Comparison of ENCODE assay signal across 9 mouse cellular contexts in genomic region chr3:95224295-95224694, GRCm38 (mm10). TPM values are rescaled to one million over a fixed set of nuclear protein-coding genes. Genes with fewer than 3 reads are reported as not detected.
A peak's percentile ranks its signal among the peaks of the same experiment; 100 is the strongest.
DNase-seq lines count a peak whose midpoint lies in the region; ATAC-seq lines count a peak whose summit lies in the region.
"Had no signal": no experiment of that assay in that cellular context is flagged by ENCODE, and none has a peak within 500 bp of the region (broad histone marks: within the 10 kb centered on the region; RNA-seq: fewer than 3 reads in every experiment).

No protein-coding gene starts in this region.

- no peak overlapping the region for H3K27ac ChIP-seq in embryonic facial prominence, embryonic 10.5 days (replicated peaks)
- H3K27ac ChIP-seq in heart, embryonic 10.5 days = no peak overlapping the region
- H3K27ac ChIP-seq: limb, embryonic 13.5 days had no signal

- peak overlapping the region; percentile 19; the same call in 1 of the 2 replicates for H3K4me3 ChIP-seq in embryonic facial prominence, embryonic 10.5 days
- H3K4me3 ChIP-seq in heart, embryonic 10.5 days = no peak overlapping the region
- H3K4me3 ChIP-seq: limb, embryonic 13.5 days had no signal

- peaks cover 68% of the 10 kb centered on the region for H3K36me3 ChIP-seq in embryonic facial prominence, embryonic 10.5 days (replicated peaks)
- H3K36me3 ChIP-seq in heart, embryonic 10.5 days = peaks cover 65% of the 10 kb centered on the region

- no peak for ATAC-seq in megakaryocyte-erythroid progenitor cell, adult 5-6 weeks (replicated peaks; ENCODE audit: low FRiP score, low TSS enrichment, poor library complexity, severe bottlenecking)

- DNase-seq in cerebellum, adult 9-11 months = peak; percentile 45
- no peak for DNase-seq in cerebellum, postnatal 36 days
- peak; percentile 70 for DNase-seq in 3T3-L1 (ENCODE audit: low read depth, low spot score)
- DNase-seq in embryonic facial prominence, embryonic 10.5 days (ENCODE audit: low spot score) = peak; percentile 60
- DNase-seq in kidney, postnatal 10 days = peak; percentile 55
- DNase-seq in ovary, adult 18-20 months (ENCODE audit: low spot score) = no peak
- no peak for DNase-seq in heart, embryonic 10.5 days (ENCODE audit: low spot score)

- no peaks in the 10 kb centered on the region for H3K27me3 ChIP-seq in embryonic facial prominence, embryonic 10.5 days (replicated peaks; ENCODE audit: low read depth, poor library complexity, severe bottlenecking)
- H3K27me3 ChIP-seq in heart, embryonic 10.5 days (ENCODE audit: insufficient read depth, poor library complexity, severe bottlenecking) = no peaks in the 10 kb centered on the region
- H3K27me3 ChIP-seq: limb, embryonic 13.5 days had no signal

- 35% methylated on average over 6 of the region's 6 CpGs for WGBS in embryonic facial prominence, embryonic 10.5 days
- 35% methylated on average over 6 of the region's 6 CpGs for WGBS in heart, embryonic 10.5 days

- no peaks in the 10 kb centered on the region; the same call in 1 of the 2 replicates for H3K9me3 ChIP-seq in embryonic facial prominence, embryonic 10.5 days
- no peaks in the 10 kb centered on the region for H3K9me3 ChIP-seq in heart, embryonic 10.5 days
- H3K9me3 ChIP-seq: limb, embryonic 13.5 days had no signal

- H3K4me1 ChIP-seq in embryonic facial prominence, embryonic 10.5 days = peaks cover 28% of the 10 kb centered on the region
- H3K4me1 ChIP-seq in heart, embryonic 10.5 days = peaks cover 13% of the 10 kb centered on the region

RNA-seq across cellular contexts. Expression of gene Cdc42se1, which starts 4.2 kb away (rescaled TPM):
- polyA plus RNA-seq in embryonic facial prominence, embryonic 10.5 days (2016; fragmentation: Nextera tagmentation; extraction: Ambion mirVana) = 91.1 and 91.2 TPM in 2 replicates
- polyA plus RNA-seq in heart, embryonic 10.5 days (2016; fragmentation: Nextera tagmentation; extraction: Ambion mirVana) = 59.8 and 74.9 TPM in 2 replicates
- total RNA-seq in megakaryocyte-erythroid progenitor cell, adult 5-6 weeks (2014; fragmentation: Nextera tagmentation) = 69.0 and 127 TPM in 2 replicates
- 49.5 and 59.1 TPM in 2 replicates for total RNA-seq in megakaryocyte-erythroid progenitor cell, adult 5-6 weeks (2017)

RNA-seq across cellular contexts. Expression of gene Gabpb2, which starts 6.6 kb away (rescaled TPM):
- polyA plus RNA-seq in embryonic facial prominence, embryonic 10.5 days (2016; fragmentation: Nextera tagmentation; extraction: Ambion mirVana) = 12.0 and 12.5 TPM in 2 replicates
- polyA plus RNA-seq in heart, embryonic 10.5 days (2016; fragmentation: Nextera tagmentation; extraction: Ambion mirVana) = 8.7 and 8.8 TPM in 2 replicates
- total RNA-seq in megakaryocyte-erythroid progenitor cell, adult 5-6 weeks (2014; fragmentation: Nextera tagmentation) = 59.0 and 63.9 TPM in 2 replicates
- 59.2 and 64.2 TPM in 2 replicates for total RNA-seq in megakaryocyte-erythroid progenitor cell, adult 5-6 weeks (2017)

RNA-seq across cellular contexts. Expression of gene Mllt11, which starts 7.7 kb away (rescaled TPM):
- polyA plus RNA-seq in embryonic facial prominence, embryonic 10.5 days (2016; fragmentation: Nextera tagmentation; extraction: Ambion mirVana) = 29.9 and 35.2 TPM in 2 replicates
- polyA plus RNA-seq in heart, embryonic 10.5 days (2016; fragmentation: Nextera tagmentation; extraction: Ambion mirVana) = 10.7 and 11.1 TPM in 2 replicates
- total RNA-seq in megakaryocyte-erythroid progenitor cell, adult 5-6 weeks (2014; fragmentation: Nextera tagmentation) = 6.0 and 6.9 TPM in 2 replicates
- 1.9 and 3.6 TPM in 2 replicates for total RNA-seq in megakaryocyte-erythroid progenitor cell, adult 5-6 weeks (2017)

RNA-seq across cellular contexts. Expression of gene Gm128, which starts 17.1 kb away (rescaled TPM):
- polyA plus RNA-seq in embryonic facial prominence, embryonic 10.5 days (2016; fragmentation: Nextera tagmentation; extraction: Ambion mirVana) = 0.38 and 0.45 TPM in 2 replicates
- polyA plus RNA-seq in heart, embryonic 10.5 days (2016; fragmentation: Nextera tagmentation; extraction: Ambion mirVana) = 0.69 and 0.97 TPM in 2 replicates
- 0.92 and 2.5 TPM in 2 replicates for total RNA-seq in megakaryocyte-erythroid progenitor cell, adult 5-6 weeks (2014; fragmentation: Nextera tagmentation)
- 0.27 TPM in 1 of 2 replicates, not detected in the other for total RNA-seq in megakaryocyte-erythroid progenitor cell, adult 5-6 weeks (2017)

RNA-seq across cellular contexts. Expression of gene Bnipl, which starts 26.7 kb away (rescaled TPM):
- 0.99 and 2.0 TPM in 2 replicates for polyA plus RNA-seq in embryonic facial prominence, embryonic 10.5 days (2016; fragmentation: Nextera tagmentation; extraction: Ambion mirVana)
- polyA plus RNA-seq in heart, embryonic 10.5 days (2016; fragmentation: Nextera tagmentation; extraction: Ambion mirVana) = 0.22 and 0.43 TPM in 2 replicates
- total RNA-seq in megakaryocyte-erythroid progenitor cell, adult 5-6 weeks (2014; fragmentation: Nextera tagmentation) = not detected in 2 replicates
- total RNA-seq in megakaryocyte-erythroid progenitor cell, adult 5-6 weeks (2017) = not detected in 2 replicates

Comparison
In these comparisons a context has a peak if more than half of its experiments do, and no peak if none do; other contexts are left out.
1. DNase-seq: peak in cerebellum, adult 9-11 months (single experiment), 3T3-L1 (single experiment), embryonic facial prominence, embryonic 10.5 days (single experiment) and kidney, postnatal 10 days (single experiment); none in cerebellum, postnatal 36 days (0 of 2), ovary, adult 18-20 months (single experiment) and heart, embryonic 10.5 days (single experiment).